9 mouse cellular contexts compared by ENCODE assay signal in the genomic region with DNA sequence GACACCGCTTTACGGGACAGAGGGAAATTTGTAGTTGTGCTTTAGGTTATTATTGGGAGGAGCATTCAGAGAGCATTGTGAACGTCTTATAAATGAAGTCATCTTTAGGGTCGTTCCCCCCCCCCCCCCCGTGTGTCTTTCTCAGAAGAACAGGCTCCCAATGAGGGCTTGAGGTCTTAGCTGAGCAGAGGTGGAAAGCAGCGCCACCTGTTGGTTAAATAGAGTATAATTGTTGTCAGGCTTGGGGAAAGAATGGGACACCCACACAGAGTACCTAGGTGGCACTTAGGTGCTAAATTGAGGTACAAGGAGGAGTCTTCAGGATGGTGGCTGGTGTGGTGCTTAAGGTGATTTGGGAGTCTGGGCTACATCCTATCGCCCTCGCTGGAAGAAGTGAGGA. TPM values are rescaled to one million over a fixed set of nuclear protein-coding genes. Genes with fewer than 3 reads are reported as not detected.
DNase-seq lines count a peak whose midpoint lies in the region; ATAC-seq and TF ChIP-seq lines count a peak whose summit lies in the region.
"Had no signal": no experiment of that assay in that cellular context is flagged by ENCODE, and none has a peak within 500 bp of the region (broad histone marks: within the 10 kb centered on the region; RNA-seq: fewer than 3 reads in every experiment).

No protein-coding gene starts in this region.

- 34% methylated on average over 8 of the region's 8 CpGs for WGBS in cerebellum, adult 2 months
- WGBS in kidney, embryonic 16.5 days = 40% methylated on average over 8 of the region's 8 CpGs
- WGBS in neural tube, embryonic 11.5 days = 41% methylated on average over 8 of the region's 8 CpGs

- no peak overlapping the region for H3K9ac ChIP-seq in kidney, embryonic 16.5 days (replicated peaks; ENCODE audit: low read length)
- H3K9ac ChIP-seq in neural tube, embryonic 11.5 days (ENCODE audit: low read length) = no peak overlapping the region
- H3K9ac ChIP-seq: lung, embryonic 15.5 days had no signal

- TF ChIP-seq CTCF in cerebellum, adult 2 months (IDR thresholded peaks at IDR 0.05; ENCODE audit: borderline replicate concordance, insufficient read depth, low read depth, low read length) = peak; percentile 36; the same call in 1 of the 2 replicates
- peak; percentile 70 for TF ChIP-seq CTCF in Patski (IDR thresholded peaks at IDR 0.05)

- no peak overlapping the region for H3K4me3 ChIP-seq in cerebellum, adult 2 months (replicated peaks; ENCODE audit: insufficient read depth, low read depth, low read length)
- H3K4me3 ChIP-seq in kidney, embryonic 16.5 days (ENCODE audit: low read length) = no peak overlapping the region
- H3K4me3 ChIP-seq in neural tube, embryonic 11.5 days (ENCODE audit: low read depth, low read length) = no peak overlapping the region
- H3K4me3 ChIP-seq: lung, embryonic 15.5 days had no signal

- DNase-seq in cerebellum, adult 2 months = no peak
- DNase-seq in cerebellum, adult 11 months = no peak
- peak; percentile 34 for DNase-seq in kidney, postnatal 14 days
- no peak for DNase-seq in Patski (ENCODE audit: low read depth, low spot score)
- DNase-seq in neural tube, embryonic 11.5 days (ENCODE audit: low spot score) = peak; percentile 51

- POLR2A ChIA-PET in Patski (lab: Charles Lee) = interaction anchor here (0.7 kb wide), 1 partner anchor 70 kb away, joined by 5 read pairs; no protein-coding TSS in a partner anchor

- in situ Hi-C loops in Patski (cut with MboI; ENCODE audit: low pct_unique_long_range_greater_than_20kb) = no loop called here

- H3K9me3 ChIP-seq in kidney, embryonic 16.5 days (ENCODE audit: low read length) = peaks cover 4% of the 10 kb centered on the region; the same call in 1 of the 2 replicates
- peaks cover 5% of the 10 kb centered on the region; the same call in 1 of the 2 replicates for H3K9me3 ChIP-seq in neural tube, embryonic 11.5 days (ENCODE audit: control insufficient read depth, low read length)
- H3K9me3 ChIP-seq: lung, embryonic 15.5 days had no signal

- no peaks in the 10 kb centered on the region for H3K36me3 ChIP-seq in kidney, embryonic 16.5 days (ENCODE audit: insufficient read depth, low read length)
- no peaks in the 10 kb centered on the region for H3K36me3 ChIP-seq in neural tube, embryonic 11.5 days (ENCODE audit: control insufficient read depth, insufficient read depth, low read length)
- H3K36me3 ChIP-seq: lung, embryonic 15.5 days had no signal

- H3K27me3 ChIP-seq in cerebellum, adult 2 months (ENCODE audit: control insufficient read depth, insufficient read depth, low read length) = no peaks in the 10 kb centered on the region; the same call in 1 of the 2 replicates
- peaks cover 31% of the 10 kb centered on the region for H3K27me3 ChIP-seq in kidney, embryonic 16.5 days (ENCODE audit: insufficient read depth, low read length)
- no peaks in the 10 kb centered on the region for H3K27me3 ChIP-seq in Patski
- H3K27me3 ChIP-seq in neural tube, embryonic 11.5 days (ENCODE audit: control insufficient read depth, insufficient read depth, low read length) = peaks cover 27% of the 10 kb centered on the region

- H3K4me2 ChIP-seq in kidney, embryonic 16.5 days (replicated peaks; ENCODE audit: low read depth, low read length) = no peak overlapping the region
- H3K4me2 ChIP-seq in neural tube, embryonic 11.5 days (ENCODE audit: low read depth) = no peak overlapping the region
- H3K4me2 ChIP-seq: lung, embryonic 15.5 days had no signal

- no peak for TF ChIP-seq POLR2A in cerebellum, adult 2 months (IDR thresholded peaks at IDR 0.05; ENCODE audit: borderline replicate concordance, insufficient read depth, low read length)

- CTCF ChIA-PET in Patski (lab: Charles Lee) = interaction anchor here (1.0 to 3.2 kb wide), 8 partner anchors 13 to 162 kb away, joined by 3 to 31 read pairs (median 4); no protein-coding TSS in a partner anchor

- no peaks in the 10 kb centered on the region for H3K4me1 ChIP-seq in cerebellum, adult 2 months (ENCODE audit: control insufficient read depth, insufficient read depth, low read length)
- H3K4me1 ChIP-seq in kidney, embryonic 16.5 days (ENCODE audit: insufficient read depth, low read length) = no peaks in the 10 kb centered on the region
- no peaks in the 10 kb centered on the region for H3K4me1 ChIP-seq in neural tube, embryonic 11.5 days (ENCODE audit: control insufficient read depth, insufficient read depth, low read length)
- H3K4me1 ChIP-seq: lung, embryonic 15.5 days had no signal

- no peak overlapping the region for H3K27ac ChIP-seq in cerebellum, adult 2 months (ENCODE audit: insufficient read depth, low read length)
- H3K27ac ChIP-seq in kidney, embryonic 16.5 days (ENCODE audit: low read length) = no peak overlapping the region
- H3K27ac ChIP-seq in neural tube, embryonic 11.5 days (ENCODE audit: low read depth, low read length) = no peak overlapping the region
- H3K27ac ChIP-seq: lung, embryonic 15.5 days had no signal

- ATAC-seq in kidney, embryonic 16.5 days (ENCODE audit: low FRiP score, low TSS enrichment) = no peak
- ATAC-seq in Patski = no peak
- ATAC-seq in hematopoietic stem cell, adult 5-6 weeks (replicated peaks in 1 of 2; ENCODE audit: insufficient read depth in 1 of 2, low FRiP score in 2 of 2, low TSS enrichment in 1 of 2, low read depth in 1 of 2, poor library complexity in 2 of 2, severe bottlenecking in 2 of 2) = peak; percentile 42 to 62; a peak in 1 of 4 replicates
- ATAC-seq in neural tube, embryonic 11.5 days (ENCODE audit: insufficient read depth, low FRiP score, low TSS enrichment) = no peak
- no peak for ATAC-seq in inflammation-experienced regulatory T-cells, adult 6 months

RNA-seq across cellular contexts. Expression of a gene that starts 14.5 kb away (rescaled TPM):
- polyA plus RNA-seq in cerebellum, adult 2 months (2012; rRNA removed) = not detected in 2 replicates
- polyA plus RNA-seq in kidney, embryonic 16.5 days (2015; fragmentation: Nextera tagmentation; extraction: Ambion mirVana) = not detected in 2 replicates
- 0.04 TPM for polyA plus RNA-seq in Patski (2021)
- not detected in 2 replicates for total RNA-seq in hematopoietic stem cell, adult 5-6 weeks (2017)
- polyA plus RNA-seq in neural tube, embryonic 11.5 days (2014; fragmentation: Nextera tagmentation; extraction: Ambion mirVana) = 37.3 and 44.0 TPM in 2 replicates
- polyA plus RNA-seq in inflammation-experienced regulatory T-cells, adult 6 months (2017; shearing (Covaris generic)) = not detected
- polyA plus RNA-seq: lung, embryonic 15.5 days had no signal

RNA-seq across cellular contexts. Expression of a gene that starts 29.9 kb away (rescaled TPM):
- 65.0 and 78.2 TPM in 2 replicates for polyA plus RNA-seq in cerebellum, adult 2 months (2012; rRNA removed)
- 23.4 and 25.1 TPM in 2 replicates for polyA plus RNA-seq in kidney, embryonic 16.5 days (2015; fragmentation: Nextera tagmentation; extraction: Ambion mirVana)
- polyA plus RNA-seq in Patski (2021) = 7.7 TPM
- total RNA-seq in hematopoietic stem cell, adult 5-6 weeks (2017) = 0.84 TPM in 1 of 2 replicates, not detected in the other
- 35.7 and 42.4 TPM in 2 replicates for polyA plus RNA-seq in neural tube, embryonic 11.5 days (2014; fragmentation: Nextera tagmentation; extraction: Ambion mirVana)
- polyA plus RNA-seq in inflammation-experienced regulatory T-cells, adult 6 months (2017; shearing (Covaris generic)) = not detected

Comparison
In these comparisons a context has a peak if more than half of its experiments do, and no peak if none do; other contexts are left out.
1. DNase-seq: peak in kidney, postnatal 14 days (single experiment) and neural tube, embryonic 11.5 days (single experiment); none in cerebellum, adult 2 months (0 of 2), cerebellum, adult 11 months (single experiment) and Patski (single experiment).
2. ATAC-seq: peak in hematopoietic stem cell, adult 5-6 weeks (2 of 2); none in kidney, embryonic 16.5 days (single experiment), Patski (single experiment), neural tube, embryonic 11.5 days (single experiment) and inflammation-experienced regulatory T-cells, adult 6 months (single experiment).
3. RNA of a gene that starts 14.5 kb away (polyA plus RNA-seq): 37.3 to 44.0 TPM in neural tube, embryonic 11.5 days; 0.04 TPM in Patski (single experiment), not detected in cerebellum, adult 2 months, not detected in kidney, embryonic 16.5 days and not detected in inflammation-experienced regulatory T-cells, adult 6 months; every median in the first group is over 10 times any median in the second.